Mouse (Mus musculus) heart, embryonic 15.5 days (tissue): Measurements from ENCODE around the gene BC051665. TPM values are rescaled to one million over a fixed set of nuclear protein-coding genes. Genes with fewer than 3 reads are reported as not detected.

Source experiments
- ATAC-seq: fragments of 200-750 bp; cut with Nextera tagmentation; replicated peaks from 2 replicates; pipeline ENCODE4 v1.8.0; 2017; ENCODE audit warnings: low read depth, moderate TSS enrichment; ENCODE audit not compliant: insufficient number of reproducible peaks, insufficient read depth, low FRiP score
- H3K27ac ChIP-seq: fragments of 300-500 bp; sonication (generic); 2 replicates; pipeline ENCODE4 v1.5.1; 2015; ENCODE audit warnings: mild to moderate bottlenecking, inconsistent platforms
- H3K27me3 ChIP-seq: fragments of 300-500 bp; sonication (generic); 2 replicates; pipeline ENCODE4 v1.6.1; 2015; ENCODE audit warnings: inconsistent platforms
- H3K36me3 ChIP-seq: fragments of 300-500 bp; sonication (generic); 2 replicates; pipeline ENCODE4 v1.6.1; 2015; ENCODE audit warnings: mild to moderate bottlenecking, inconsistent platforms
- H3K4me1 ChIP-seq: fragments of 300-500 bp; sonication (generic); replicated peaks from 2 replicates; pipeline ENCODE4 v1.6.1; 2015; ENCODE audit warnings: inconsistent platforms
- H3K4me2 ChIP-seq: fragments of 300-500 bp; sonication (generic); 2 replicates; pipeline ENCODE4 v1.6.1; 2015; ENCODE audit warnings: inconsistent platforms, mild to moderate bottlenecking, moderate library complexity
- H3K4me3 ChIP-seq: fragments of 300-500 bp; sonication (generic); 2 replicates; pipeline ENCODE4 v1.5.1; 2015; ENCODE audit warnings: mild to moderate bottlenecking, inconsistent platforms
- H3K9ac ChIP-seq: fragments of 300-500 bp; sonication (generic); 2 replicates; pipeline ENCODE4 v1.6.1; 2015; ENCODE audit warnings: mild to moderate bottlenecking, inconsistent platforms
- H3K9me3 ChIP-seq: fragments of 300-500 bp; sonication (generic); replicated peaks from 2 replicates; pipeline ENCODE4 v1.6.1; 2016; ENCODE audit warnings: inconsistent platforms
- WGBS: fragments of 180-500 bp; shearing (Covaris S2); methylation state at CpG from one replicate; pipeline ENCODE4 v1.1.7; 2015; ENCODE audit warnings: mixed read lengths; 5-methylcytosine and 5-hydroxymethylcytosine counted together
- polyA plus RNA-seq: library from polyadenylated mRNA; unstranded; fragments of >200 nt; fragmentation: Nextera tagmentation; extraction: Ambion mirVana; gene quantifications from 2 replicates; pipeline ENCODE4 v1.2.1, GENCODE M21; 2015

Gene BC051665
- not detected in 2 replicates for polyA plus RNA-seq

DNA sequence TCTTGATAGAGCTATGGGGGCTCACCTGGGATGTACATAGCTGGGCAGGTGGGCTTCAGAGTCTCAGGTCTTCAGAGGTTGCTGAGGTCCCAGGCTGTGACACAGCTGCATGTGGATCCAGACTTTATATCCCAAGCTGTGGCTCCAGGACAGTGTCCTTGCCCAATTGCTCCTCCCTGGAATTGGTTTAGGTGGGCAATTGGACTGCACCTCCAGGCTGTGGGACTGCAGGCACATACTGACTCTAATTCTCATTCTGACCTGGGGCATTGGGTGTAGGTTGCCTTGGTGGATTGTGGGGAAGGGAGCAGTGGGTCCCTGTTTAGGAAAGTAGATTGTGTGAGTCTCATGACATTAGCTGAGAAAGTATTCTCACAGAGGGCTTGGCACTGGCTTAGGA lies at the start of gene BC051665:
TSS of gene BC051665 (minus strand) at position 101 of the 400 bp plus-strand sequence.
- H3K4me1 ChIP-seq = no peaks in the 10 kb centered on the region
- H3K27ac ChIP-seq = no peak within 1 kb of the TSS
- H3K36me3 ChIP-seq = no peaks in the 10 kb centered on the region
- no peak within 1 kb of the TSS for H3K4me2 ChIP-seq
- no peaks in the 10 kb centered on the region for H3K27me3 ChIP-seq
- no peaks in the 10 kb centered on the region for H3K9me3 ChIP-seq
- no peak within 1 kb of the TSS for H3K4me3 ChIP-seq
- no peak for ATAC-seq
- H3K9ac ChIP-seq = no peak within 1 kb of the TSS

DNA sequence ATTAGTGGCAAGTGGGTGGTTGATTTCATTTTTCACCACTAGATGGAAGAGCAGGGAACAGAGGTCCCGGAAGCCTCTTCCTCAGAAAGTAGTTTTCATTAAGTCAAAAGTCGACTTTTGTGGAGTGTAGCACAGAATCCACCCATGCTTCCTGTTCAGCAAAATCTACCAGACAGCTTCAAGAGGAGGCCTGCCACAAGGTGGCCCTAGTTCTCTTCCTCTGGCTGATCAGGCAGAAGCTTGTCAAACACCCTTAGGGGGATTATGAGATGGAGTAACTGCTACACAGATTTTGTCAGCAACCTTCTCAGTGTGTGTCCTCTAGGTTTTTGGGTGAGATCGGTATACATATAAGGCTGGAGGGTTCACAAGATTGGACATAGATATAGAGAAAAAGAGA lies 39.9 kb upstream of the BC051665 start:
- no peak for ATAC-seq
- Histone ChIP-seq H3K4me1 (no peaks in the 10 kb centered on the region), H3K4me2 (no peak overlapping the region), H3K27me3 (no peaks in the 10 kb centered on the region), H3K9ac (no peak overlapping the region), H3K27ac (no peak overlapping the region), H3K9me3 (no peaks in the 10 kb centered on the region), H3K4me3 (no peak overlapping the region), H3K36me3 (no peaks in the 10 kb centered on the region)
- WGBS = 47% methylated on average over 3 of the region's 3 CpGs

DNA sequence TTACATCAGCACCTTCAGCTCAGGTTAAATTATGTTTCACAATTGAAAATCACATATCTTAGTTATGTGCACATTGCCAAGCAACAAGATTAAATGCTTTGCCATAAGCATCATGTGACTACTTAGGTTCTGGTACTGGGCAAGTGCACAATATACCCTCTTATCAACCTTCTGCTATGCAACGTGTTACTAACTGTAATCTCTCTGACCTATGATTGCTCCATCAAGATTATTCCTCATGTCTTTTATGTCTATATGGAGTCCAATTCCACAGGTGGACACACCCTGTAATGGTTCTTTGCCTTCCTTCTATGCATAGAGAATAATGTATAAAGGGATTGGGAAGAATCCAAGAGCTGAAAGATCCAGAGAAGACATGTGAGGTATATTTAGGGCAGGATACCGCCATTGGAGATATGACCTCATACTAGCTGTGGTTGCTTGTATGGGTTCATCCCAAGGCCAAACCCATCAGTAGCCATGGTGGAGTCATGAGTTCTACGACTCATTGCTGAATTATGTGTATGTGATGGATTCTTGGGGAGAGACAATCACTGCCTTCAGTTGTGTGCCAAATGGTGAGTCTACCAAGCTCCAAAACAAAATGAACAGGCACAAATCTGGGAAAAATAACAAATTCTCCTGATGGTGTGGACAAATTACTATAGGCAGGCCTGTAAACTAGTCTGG lies 34.5 kb upstream of the BC051665 start:
- Histone ChIP-seq H3K36me3 (no peaks in the 10 kb centered on the region), H3K27ac (no peak overlapping the region), H3K4me2 (no peak overlapping the region), H3K27me3 (no peaks in the 10 kb centered on the region), H3K4me1 (no peaks in the 10 kb centered on the region), H3K4me3 (no peak overlapping the region), H3K9ac (no peak overlapping the region), H3K9me3 (no peaks in the 10 kb centered on the region)
- WGBS = 51% methylated on average over 3 of the region's 3 CpGs
- no peak for ATAC-seq

DNA sequence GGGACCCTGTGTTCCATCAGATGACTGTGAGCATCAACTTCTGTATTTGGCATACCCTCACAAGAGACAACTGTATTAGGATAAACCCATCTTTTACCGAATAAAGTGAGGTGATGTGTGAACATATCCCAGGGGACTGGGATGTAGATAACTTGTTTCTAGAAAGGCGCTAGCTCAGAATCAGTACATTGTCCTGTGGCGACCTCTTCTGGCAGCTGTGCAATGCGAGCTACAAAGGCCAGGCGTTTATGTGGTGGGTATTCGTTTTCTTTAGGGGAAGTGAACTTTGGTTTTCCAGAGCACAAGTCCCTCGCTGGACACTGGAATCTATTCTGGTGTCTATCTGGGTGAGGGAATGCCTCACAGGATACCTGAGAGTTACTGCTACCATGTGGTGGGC lies 33.3 kb upstream of the BC051665 start:
- Histone ChIP-seq H3K27ac (no peak overlapping the region), H3K4me2 (no peak overlapping the region), H3K9ac (no peak overlapping the region), H3K4me1 (no peaks in the 10 kb centered on the region), H3K9me3 (no peaks in the 10 kb centered on the region), H3K4me3 (no peak overlapping the region), H3K36me3 (no peaks in the 10 kb centered on the region), H3K27me3 (no peaks in the 10 kb centered on the region)
- ATAC-seq = no peak
- WGBS = 8% methylated on average over 7 of the region's 7 CpGs

DNA sequence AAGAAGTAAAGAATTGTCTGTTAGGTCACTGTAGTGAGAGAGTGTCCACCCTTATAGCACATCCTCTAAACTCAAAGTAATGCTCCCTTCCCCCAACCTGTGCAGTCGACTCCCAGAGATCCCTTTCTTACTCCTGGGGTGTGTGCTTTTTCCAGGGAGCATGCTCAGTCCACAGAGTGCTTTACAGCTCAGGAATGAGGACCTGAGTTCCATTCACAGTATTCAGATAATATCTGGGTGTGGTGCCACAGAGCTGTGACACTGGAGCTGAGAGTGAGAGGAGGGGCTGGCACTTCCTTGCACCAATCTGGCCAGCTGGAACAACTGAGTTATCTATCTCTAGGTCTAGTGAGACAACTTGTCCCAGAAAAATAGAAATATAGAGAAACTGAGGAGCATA lies 27.6 kb upstream of the BC051665 start:
- 49% methylated on average over 1 of the region's 1 CpGs for WGBS
- no peak overlapping the region for H3K9ac ChIP-seq
- H3K27me3 ChIP-seq = no peaks in the 10 kb centered on the region
- ATAC-seq = no peak
- no peak overlapping the region for H3K4me2 ChIP-seq
- H3K9me3 ChIP-seq = no peaks in the 10 kb centered on the region
- H3K4me1 ChIP-seq = no peaks in the 10 kb centered on the region
- no peaks in the 10 kb centered on the region for H3K36me3 ChIP-seq
- no peak overlapping the region for H3K4me3 ChIP-seq
- no peak overlapping the region for H3K27ac ChIP-seq

DNA sequence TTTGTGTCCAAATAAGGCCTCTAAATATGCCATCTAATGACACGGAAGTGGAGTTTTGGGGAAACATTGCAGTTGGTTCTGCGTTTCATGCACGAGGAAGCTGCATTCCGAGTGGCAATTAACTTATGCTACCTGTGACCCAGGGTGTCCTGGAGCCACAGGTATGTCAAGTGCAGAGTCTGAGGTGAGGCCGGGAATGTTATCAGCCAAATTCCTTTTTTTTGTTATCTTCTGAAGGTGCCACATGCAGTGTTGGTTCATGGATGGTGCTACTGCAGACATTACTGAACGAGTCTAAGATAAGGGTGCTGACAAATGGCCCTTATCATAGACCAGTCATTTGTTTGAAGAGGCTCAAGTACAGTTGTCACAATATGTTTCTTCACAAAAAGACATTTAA lies 26.6 kb upstream of the BC051665 start:
- Histone ChIP-seq H3K4me1 (no peaks in the 10 kb centered on the region), H3K27me3 (no peaks in the 10 kb centered on the region), H3K9me3 (no peaks in the 10 kb centered on the region), H3K27ac (no peak overlapping the region), H3K9ac (no peak overlapping the region), H3K36me3 (no peaks in the 10 kb centered on the region), H3K4me3 (no peak overlapping the region), H3K4me2 (no peak overlapping the region)
- ATAC-seq = no peak
- 63% methylated on average over 6 of the region's 6 CpGs for WGBS

DNA sequence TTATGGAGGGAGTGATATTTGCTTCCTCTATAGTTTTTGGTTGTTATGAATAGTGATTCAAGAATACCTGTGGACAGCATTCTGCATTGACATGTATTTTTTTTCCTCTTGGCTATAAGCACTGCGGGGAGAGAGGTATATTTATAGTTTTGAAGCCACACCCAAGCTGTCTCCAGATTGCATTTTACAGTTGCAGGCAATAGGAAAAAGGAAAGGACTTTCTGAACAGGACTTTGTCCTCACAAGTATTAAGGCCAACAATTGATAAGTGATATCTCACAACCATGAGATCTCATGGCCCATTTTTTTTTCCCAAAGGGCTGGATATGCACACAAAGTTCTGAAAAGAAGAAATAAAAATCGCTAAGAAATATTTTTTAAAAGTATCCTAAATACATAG lies 23.5 kb upstream of the BC051665 start:
- Histone ChIP-seq H3K36me3 (no peaks in the 10 kb centered on the region), H3K27ac (no peak overlapping the region), H3K9me3 (no peaks in the 10 kb centered on the region), H3K4me3 (no peak overlapping the region), H3K9ac (no peak overlapping the region), H3K4me1 (no peaks in the 10 kb centered on the region), H3K4me2 (no peak overlapping the region), H3K27me3 (no peaks in the 10 kb centered on the region)
- 58% methylated on average over 2 of the region's 2 CpGs for WGBS
- no peak for ATAC-seq

DNA sequence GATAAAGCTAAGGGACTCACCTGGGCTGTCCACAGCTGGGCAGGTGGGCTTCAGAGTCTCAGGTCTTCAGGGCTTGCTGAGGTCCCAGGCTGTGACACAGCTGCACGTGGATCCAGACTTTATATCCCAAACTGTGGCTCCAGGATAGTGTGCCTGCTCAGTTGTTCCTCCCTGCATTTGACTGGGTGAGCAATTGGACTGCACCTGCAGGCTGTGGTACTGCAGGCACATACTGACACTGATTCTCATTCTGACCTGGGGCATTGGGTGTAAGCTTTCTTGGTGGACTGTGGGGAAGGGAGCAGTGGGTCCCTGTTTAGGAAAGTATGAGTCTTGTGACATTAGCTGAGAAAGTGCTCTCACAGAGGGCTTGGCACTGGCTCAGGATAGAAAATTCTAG lies 16.6 kb upstream of the BC051665 start, which contains the start of gene Ctsll3:
TSS of gene Ctsll3 (minus strand) at position 101 of the 400 bp plus-strand sequence.
- H3K9me3 ChIP-seq = no peaks in the 10 kb centered on the region
- H3K27ac ChIP-seq = no peak within 1 kb of the TSS
- H3K36me3 ChIP-seq = no peaks in the 10 kb centered on the region
- no peak within 1 kb of the TSS for H3K9ac ChIP-seq
- WGBS = 46% methylated on average over 1 of the region's 1 CpGs
- H3K4me3 ChIP-seq = no peak within 1 kb of the TSS
- no peaks in the 10 kb centered on the region for H3K27me3 ChIP-seq
- ATAC-seq = no peak
- H3K4me1 ChIP-seq = no peaks in the 10 kb centered on the region
- H3K4me2 ChIP-seq = no peak within 1 kb of the TSS

DNA sequence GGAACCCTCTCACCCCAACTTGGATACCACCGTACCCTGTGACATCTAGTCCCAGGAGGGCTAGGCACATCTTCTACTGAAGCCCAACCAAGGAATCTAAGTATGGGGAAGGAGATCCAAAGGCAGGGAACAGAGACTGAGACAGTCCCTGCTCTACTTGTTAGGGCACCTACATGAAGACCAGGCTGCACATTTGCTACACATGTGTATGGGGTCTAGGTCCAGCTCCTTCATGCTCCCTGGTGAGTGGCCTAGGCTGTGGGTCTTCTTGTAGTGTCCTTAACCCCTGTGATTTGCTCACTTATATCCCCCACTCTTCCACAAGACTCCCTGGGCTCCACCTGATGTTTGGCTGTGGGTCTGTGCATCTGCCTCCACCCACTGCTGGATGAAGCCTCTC lies 3.3 kb upstream of the BC051665 start:
- Histone ChIP-seq H3K9ac (no peak overlapping the region), H3K36me3 (no peaks in the 10 kb centered on the region), H3K4me3 (no peak overlapping the region), H3K27ac (no peak overlapping the region), H3K27me3 (no peaks in the 10 kb centered on the region), H3K9me3 (no peaks in the 10 kb centered on the region), H3K4me2 (no peak overlapping the region), H3K4me1 (no peaks in the 10 kb centered on the region)
- WGBS = 40% methylated on average over 1 of the region's 1 CpGs
- no peak for ATAC-seq

DNA sequence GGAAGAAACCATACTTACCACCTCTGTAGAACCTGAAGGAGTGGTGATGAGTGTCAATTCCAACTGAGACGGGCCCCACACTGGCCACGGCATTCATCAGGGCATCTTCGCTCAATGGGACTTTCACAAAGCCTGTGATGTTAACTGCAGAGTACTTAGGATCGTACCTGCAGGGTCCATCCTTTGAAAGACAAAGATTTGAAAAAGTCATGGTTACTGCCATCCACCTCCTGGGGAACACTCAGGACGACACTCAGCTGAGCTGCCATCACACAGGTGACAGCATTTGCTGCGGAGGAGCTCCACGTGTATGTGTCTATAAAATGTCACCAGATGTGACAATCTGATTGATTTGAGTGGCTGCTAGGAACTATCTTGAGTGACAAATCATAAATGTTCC lies 2.9 kb downstream of the BC051665 start:
- no peak overlapping the region for H3K4me2 ChIP-seq
- H3K36me3 ChIP-seq = no peaks in the 10 kb centered on the region
- no peak for ATAC-seq
- no peak overlapping the region for H3K9ac ChIP-seq
- H3K27ac ChIP-seq = no peak overlapping the region
- no peaks in the 10 kb centered on the region for H3K27me3 ChIP-seq
- H3K4me1 ChIP-seq = no peaks in the 10 kb centered on the region
- 80% methylated on average over 7 of the region's 7 CpGs for WGBS
- H3K9me3 ChIP-seq = no peaks in the 10 kb centered on the region
- H3K4me3 ChIP-seq = no peak overlapping the region

DNA sequence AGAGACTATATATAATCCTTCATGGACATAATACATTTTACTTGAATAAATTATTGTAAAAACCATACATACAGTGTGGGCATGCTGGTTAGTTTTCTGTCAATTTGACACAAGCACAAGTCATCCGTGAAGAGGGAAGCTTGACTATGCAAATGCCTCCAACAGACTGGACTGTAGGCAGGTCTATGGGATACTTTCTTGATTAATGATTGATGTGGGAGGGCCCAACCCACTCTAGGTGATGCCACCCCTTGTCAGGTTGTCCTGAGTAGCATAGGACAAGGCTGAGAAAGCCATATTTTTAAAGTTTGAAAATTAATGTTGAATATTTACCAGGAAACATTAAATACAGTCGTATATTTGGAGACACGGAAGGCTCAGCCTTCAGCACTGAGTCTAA lies 5.6 kb downstream of the BC051665 start:
- Histone ChIP-seq H3K4me1 (no peaks in the 10 kb centered on the region), H3K9ac (no peak overlapping the region), H3K4me3 (no peak overlapping the region), H3K9me3 (no peaks in the 10 kb centered on the region), H3K27me3 (no peaks in the 10 kb centered on the region), H3K36me3 (no peaks in the 10 kb centered on the region), H3K27ac (no peak overlapping the region), H3K4me2 (no peak overlapping the region)
- ATAC-seq = no peak
- WGBS = 80% methylated on average over 3 of the region's 3 CpGs

DNA sequence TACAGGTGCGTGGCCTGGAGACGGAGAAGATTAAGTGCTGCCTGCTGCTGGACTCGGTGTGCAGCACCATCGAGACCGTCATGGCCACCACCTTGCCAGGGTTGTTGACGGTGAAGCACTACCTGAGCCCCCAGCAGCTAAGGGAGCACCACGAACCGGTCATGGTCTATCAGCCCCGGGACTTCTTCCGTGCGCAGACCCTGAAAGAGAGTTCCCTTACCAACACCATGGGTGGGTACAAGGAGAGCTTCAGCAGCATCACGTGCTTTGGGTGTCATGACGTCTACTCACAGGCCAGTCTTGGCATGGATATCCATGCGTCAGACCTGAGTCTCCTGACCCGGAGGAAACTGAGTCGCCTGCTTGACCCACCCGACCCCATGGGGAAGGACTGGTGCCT lies 25.0 kb downstream of the BC051665 start:
- H3K4me3 ChIP-seq = no peak overlapping the region
- H3K9ac ChIP-seq = no peak overlapping the region
- WGBS = 91% methylated on average over 17 of the region's 17 CpGs
- H3K36me3 ChIP-seq = peaks cover 12% of the 10 kb centered on the region
- no peaks in the 10 kb centered on the region for H3K4me1 ChIP-seq
- H3K27ac ChIP-seq = no peak overlapping the region
- ATAC-seq = no peak
- no peaks in the 10 kb centered on the region for H3K9me3 ChIP-seq
- H3K4me2 ChIP-seq = no peak overlapping the region
- H3K27me3 ChIP-seq = no peaks in the 10 kb centered on the region
